Mouse (Mus musculus): ENCODE measurements around the gene Selenoi. TPM values are rescaled to one million over a fixed set of nuclear protein-coding genes. Genes with fewer than 3 reads are reported as not detected.
"Not testable (repeated sequence)": the region's sequence is repeated elsewhere in the genome, so short reads cannot be mapped to it uniquely, and the experiment has no call there.

Gene Selenoi
- total RNA-seq (2014; fragmentation: Nextera tagmentation): 22.7 and 38.5 TPM in 2 replicates
- total RNA-seq (2017): 48.1 and 61.2 TPM in 2 replicates

DNA sequence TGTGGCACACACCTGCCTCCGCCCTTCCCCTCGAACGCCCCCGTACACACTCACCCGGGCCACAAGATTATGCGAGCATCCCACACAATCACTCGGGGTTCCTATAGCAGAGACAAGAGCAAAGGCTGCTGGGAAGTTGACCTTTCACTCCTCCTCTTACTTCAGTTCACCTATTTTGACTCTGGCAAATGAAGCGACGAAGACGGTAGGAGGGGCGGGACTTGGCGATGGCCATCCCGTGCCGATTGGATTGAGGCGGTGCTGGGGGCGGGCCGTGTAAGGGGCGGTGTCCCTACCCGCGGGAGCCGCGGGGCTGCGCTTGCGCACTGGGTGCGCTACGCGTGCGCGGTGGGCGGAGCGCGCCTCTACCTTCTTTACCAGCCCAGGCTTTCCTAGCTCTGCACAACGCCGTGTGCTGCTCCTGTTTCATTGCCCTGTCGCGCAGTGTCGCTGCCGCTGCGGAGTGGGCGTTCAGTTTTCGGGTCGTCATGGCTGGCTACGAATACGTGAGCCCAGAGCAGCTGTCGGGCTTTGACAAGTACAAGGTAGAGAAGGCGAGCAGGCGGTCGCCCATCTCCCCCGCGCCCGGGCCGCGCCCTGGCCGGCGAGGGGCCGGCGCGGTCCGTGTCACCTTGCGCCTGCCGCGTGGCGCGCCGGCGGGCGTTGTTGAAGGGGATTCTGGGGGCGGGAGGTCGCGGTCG lies at the start of gene Selenoi:
Gene Selenoi, plus strand, starts transcription at position 311 of the 701 bp plus-strand sequence.
- ATAC-seq (replicated peaks; ENCODE audit: poor library complexity, severe bottlenecking): peak; percentile 95

DNA sequence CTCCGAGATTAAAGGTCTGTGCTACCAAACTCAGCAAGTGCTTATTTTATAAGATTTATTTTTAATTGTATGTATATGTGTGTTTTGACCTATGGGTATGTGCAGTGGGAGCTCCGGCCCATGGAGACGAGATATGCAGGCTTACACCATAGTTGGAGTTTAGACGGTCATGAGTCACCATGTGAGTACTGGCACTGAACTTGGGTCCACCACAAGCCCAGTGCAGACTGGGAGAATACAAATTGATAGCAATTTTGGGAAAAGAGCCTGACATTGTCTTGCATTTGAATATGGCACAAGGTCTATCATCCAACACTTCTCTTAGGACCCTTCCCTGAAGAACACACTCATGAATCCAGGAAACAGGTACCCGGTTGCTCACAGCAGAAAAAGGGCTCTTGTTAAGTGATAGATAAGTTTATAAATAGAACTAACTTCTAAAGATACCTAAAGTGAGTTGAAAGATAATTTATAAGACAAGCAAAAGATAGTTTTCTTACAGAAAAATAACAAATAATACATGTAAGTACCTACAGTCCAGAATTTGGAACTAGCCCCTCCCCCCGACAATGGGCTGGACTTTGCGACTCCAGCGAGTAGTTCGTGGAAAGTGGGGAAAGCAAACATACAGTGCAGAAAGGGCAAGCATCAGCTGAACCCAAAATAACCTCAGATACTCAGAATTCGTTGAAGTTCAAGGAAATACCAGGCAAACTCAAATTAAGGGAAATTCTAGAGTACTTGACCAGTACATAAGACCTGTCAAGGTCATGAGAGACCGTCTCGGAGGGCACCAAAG lies 44.5 kb upstream of the Selenoi start:
- no peak for ATAC-seq (replicated peaks; ENCODE audit: poor library complexity, severe bottlenecking)

DNA sequence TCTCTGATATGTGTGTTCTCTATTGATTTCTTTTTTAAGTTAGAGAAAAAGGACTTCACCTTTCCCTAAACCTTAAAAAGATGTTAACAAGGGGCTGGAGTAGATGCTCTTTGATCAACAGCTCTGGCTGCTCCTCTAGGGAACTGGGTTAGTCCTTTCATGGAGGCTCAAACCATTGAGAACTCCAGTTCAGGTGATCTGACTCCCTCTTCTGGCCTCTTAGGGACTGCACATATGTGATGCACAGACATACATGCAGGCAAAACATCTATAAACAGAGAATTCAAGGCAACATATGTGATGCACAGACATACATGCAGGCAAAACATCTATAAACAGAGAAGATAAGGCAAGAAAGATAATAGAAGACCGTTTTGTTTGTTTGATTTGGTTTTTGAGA lies 39.9 kb upstream of the Selenoi start:
- ATAC-seq (replicated peaks; ENCODE audit: poor library complexity, severe bottlenecking): no peak

DNA sequence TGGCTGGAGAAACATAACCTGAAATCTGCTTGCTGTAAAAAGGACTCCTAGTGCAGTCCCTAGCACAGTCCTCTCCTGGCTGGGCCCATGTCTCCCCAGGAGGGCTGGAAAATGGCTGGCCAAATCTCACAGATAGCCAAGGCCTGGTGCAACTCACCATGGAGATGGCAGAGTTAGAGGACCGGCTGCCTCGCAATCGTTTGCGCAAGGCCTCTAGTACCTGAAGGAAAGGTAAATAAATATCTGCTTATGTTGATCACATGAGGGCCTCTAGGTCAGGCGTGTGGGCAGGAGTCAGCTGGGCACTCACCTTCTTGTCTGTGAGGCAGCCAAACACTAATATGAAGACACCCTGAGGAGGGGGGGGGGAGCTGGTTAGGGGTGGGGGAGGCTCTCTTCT lies 37.0 kb upstream of the Selenoi start:
- no peak for ATAC-seq (replicated peaks; ENCODE audit: poor library complexity, severe bottlenecking)

DNA sequence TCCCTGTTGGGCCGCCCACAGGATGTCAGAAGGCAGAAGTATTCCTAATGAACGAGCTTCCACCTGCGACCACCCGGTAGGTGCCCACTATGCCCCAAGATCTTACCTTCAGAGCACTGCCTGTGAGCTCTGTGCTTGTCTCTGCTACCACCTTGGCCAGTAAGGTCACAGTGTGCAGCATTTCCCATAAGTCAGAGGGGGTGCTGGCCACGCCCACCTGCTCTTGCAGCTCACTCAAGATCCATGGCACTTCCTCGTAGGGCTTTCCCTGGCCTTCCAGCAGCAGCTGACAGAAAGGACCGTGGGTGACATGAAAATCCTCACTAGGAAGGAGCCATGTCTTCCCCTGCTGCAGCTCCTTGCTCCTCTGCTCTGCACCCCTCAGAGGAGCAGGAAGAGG lies 34.1 kb upstream of the Selenoi start:
- ATAC-seq (replicated peaks; ENCODE audit: poor library complexity, severe bottlenecking): peak; percentile 63

DNA sequence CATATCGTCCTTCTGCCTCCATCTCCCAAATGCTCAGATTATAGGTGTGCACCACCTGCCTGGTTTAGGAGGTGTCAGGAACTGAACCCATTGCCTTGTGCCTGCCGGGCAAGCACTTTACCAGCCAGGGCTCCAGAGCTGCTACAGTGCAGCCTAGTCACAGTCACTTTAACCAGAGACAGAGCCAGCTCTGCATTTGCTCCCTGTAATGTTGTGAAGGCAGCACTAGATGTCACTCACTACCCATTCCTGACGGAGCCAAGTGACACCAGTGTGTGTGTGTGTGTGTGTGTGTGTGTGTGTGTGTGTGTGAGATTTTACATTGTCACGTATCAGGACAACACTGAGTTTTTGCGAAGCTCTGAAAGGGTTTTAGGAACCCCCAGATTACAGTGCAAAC lies 30.9 kb upstream of the Selenoi start:
- ATAC-seq (replicated peaks; ENCODE audit: poor library complexity, severe bottlenecking): peak; percentile 36; the same call in 1 of the 2 replicates

DNA sequence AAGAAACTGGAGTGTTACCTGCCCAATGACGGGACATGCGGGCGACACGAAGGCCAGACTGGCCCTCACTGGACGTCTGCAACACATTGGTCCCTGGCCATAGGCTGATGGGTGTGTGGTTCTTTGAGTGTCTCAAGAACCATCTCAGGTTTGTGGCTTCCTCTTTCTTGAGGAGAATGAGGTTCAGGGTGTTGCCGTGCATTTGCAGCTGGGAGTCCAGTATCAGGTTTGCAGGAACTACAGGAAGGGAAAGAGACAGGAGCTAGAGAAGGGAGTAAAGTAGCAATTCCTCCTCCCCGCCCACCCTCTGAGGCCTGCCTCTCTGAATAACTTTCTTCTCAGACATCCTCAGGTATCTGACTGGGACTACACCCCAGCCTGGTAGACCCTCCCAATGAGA lies 30.2 kb upstream of the Selenoi start:
- peak; percentile 38; the same call in 1 of the 2 replicates for ATAC-seq (replicated peaks; ENCODE audit: poor library complexity, severe bottlenecking)

DNA sequence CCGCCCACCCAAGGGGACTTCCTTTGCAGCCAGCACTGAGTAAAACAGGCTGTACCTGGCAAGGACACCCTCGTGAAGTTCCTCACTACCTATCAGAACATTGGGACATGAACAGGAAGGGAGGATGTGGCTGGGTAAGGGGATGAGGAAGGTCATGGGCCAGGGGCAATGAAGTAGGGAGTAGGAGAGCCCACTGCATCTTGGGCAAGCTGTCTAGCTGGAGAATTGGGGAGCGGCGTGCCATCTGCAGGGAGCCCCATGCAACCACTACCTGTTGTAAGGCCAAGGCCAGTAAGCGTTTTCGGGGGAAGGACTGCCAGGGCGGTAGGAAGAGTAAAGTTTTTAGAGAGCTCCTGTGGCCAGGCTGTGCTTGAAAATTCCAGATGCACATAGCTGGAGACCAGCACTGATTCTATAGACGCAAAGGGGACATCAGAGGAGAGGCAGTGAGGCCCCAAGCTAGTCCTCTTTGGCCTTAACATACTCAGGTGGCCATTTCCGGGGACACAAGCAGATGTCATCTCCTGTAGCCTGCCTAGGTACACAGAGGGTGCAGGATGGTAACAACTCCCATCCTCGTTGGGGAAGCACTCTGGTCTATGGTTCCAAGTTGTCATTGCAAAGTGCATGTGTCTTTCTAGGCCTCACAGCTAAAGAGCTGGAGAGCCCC lies 29.0 kb upstream of the Selenoi start:
- ATAC-seq (replicated peaks; ENCODE audit: poor library complexity, severe bottlenecking): no peak

DNA sequence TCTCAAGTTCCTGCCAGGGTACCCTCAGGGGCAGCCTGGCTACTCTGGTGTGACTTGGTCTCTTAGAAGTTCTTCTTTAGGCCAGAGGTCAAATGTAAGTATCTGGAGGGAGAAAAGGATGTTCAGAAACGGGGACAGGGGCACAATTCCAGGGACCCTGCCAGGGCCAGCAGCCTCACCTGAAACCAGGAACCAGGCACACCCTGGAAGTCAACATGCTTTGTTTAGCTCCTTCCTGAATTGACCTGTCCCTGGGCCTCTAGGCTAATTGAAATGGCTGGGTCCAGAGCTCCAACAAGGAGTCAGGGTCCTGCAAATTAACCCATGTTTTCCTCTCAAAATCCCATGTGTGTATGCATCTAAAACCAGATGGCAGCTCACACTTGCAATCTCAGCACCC lies 27.9 kb upstream of the Selenoi start:
- no peak for ATAC-seq (replicated peaks; ENCODE audit: poor library complexity, severe bottlenecking)

DNA sequence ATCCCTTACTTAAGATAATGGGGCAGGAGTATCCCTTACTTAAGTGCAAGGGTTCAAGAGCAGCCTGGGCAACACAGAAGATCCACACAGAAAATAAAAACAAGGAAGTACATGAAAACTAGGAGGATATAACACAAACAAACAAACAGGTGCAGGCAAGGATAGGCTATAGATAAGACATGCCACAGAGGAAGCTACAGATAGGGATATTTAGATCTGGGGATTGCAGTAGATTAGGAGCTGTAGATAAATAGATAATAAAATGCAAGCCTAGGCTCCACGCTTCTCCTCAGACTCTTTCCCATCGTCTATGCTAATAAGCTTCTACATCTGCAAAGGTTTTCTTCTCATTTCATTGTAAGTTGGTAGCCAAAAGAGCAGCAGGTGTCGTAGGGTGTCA lies 27.3 kb upstream of the Selenoi start:
- no peak for ATAC-seq (replicated peaks; ENCODE audit: poor library complexity, severe bottlenecking)

DNA sequence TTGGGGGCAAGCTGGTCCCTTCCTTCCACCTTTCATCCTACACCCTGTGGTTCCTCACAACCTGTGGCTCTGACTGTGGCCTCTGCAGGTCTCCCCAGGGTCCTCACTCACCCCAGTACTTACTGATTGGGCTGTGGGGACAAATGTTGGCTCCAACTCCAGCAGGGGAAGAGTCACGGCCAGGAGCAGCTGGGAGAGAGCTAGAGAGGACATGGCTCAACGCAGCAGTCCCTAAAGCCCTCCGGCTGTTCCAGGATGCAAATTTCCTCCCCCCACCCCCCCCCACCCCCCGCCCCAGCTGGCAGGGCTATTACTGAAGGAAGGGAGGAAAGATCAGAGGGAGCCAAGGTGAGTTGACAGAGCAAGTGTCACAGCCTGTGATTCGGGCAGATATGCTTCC lies 26.9 kb upstream of the Selenoi start, which contains the start of gene Adgrf3:
Gene Adgrf3, minus strand, starts transcription at position 230 of the 400 bp plus-strand sequence.
- no peak for ATAC-seq (replicated peaks; ENCODE audit: poor library complexity, severe bottlenecking)

DNA sequence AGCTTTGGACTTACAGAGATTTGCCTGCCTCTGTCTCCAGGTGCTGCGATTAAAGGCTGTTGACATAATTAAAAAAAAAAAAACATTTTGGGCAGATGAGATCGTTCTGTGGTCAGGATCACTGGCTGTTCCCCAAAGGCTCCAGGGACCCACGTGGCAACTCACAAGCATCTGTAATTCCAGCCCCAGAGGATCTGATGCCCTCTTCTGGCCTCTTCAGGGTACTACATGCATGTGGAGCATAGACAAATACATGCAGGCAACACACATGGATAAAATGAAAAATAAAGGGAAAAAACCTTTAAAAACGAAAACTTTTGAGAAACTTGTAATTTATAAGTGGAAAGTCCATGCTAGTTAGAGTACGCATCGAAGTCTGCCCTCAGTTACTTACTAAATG lies 25.1 kb upstream of the Selenoi start:
- peak; percentile 85 for ATAC-seq (replicated peaks; ENCODE audit: poor library complexity, severe bottlenecking)

DNA sequence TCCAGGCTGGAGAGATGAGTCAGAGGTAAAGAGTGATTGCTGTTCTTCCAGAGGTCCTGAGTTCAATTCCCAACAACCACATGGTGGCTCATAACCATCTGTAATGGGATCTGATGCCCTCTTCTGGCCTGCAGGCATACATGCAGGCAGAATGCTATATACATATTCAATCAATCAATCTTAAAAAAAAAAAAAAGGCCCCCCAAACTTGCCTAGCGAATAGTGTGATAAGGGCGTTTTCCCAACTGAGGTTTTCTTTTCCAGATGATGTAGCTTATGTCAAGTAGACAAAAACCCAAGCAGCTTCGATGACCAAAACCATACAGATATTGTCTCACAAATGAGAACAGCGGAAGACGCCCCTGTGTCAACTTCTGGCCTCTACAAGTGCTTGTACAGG lies 21.6 kb upstream of the Selenoi start:
- not testable (repeated sequence) for ATAC-seq (replicated peaks; ENCODE audit: poor library complexity, severe bottlenecking)

DNA sequence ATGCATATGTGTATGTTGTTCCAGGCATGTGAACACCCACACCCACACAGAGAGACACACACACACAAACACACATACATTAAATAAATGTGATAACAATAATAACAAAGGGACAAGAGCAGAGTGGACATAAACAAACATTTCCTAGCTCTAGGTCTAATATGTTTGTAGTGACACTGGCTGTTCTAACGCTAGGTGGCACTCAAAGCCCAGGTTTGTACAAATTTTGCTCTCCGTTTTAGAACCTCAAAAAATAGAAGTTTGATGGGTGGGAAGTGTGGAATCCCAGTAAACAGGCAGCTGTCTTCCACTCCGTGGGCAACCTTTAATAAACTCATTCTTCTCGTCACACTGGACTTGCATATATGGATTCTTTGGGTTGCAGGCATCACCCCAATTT lies 17.5 kb upstream of the Selenoi start:
- peak; percentile 52 for ATAC-seq (replicated peaks; ENCODE audit: poor library complexity, severe bottlenecking)

DNA sequence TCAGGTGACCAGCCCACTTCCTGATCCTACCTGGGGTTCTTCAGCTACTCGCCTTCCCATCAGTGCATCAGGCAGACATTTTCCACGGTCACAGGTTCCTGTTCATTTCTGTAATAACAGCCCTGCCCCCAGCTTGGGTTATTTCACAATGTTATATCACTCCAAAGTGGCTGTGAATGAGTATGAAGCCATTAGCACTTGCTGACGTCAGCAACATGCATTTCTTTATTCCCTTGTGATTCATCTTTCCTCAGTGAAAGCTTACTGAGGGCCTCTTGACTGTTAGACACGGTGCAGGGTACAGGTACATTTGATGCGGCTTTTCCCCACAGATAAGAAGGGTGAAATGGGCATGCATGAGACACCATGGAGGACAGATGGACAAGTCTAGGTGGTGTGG lies 16.4 kb upstream of the Selenoi start:
- ATAC-seq (replicated peaks; ENCODE audit: poor library complexity, severe bottlenecking): peak; percentile 69

DNA sequence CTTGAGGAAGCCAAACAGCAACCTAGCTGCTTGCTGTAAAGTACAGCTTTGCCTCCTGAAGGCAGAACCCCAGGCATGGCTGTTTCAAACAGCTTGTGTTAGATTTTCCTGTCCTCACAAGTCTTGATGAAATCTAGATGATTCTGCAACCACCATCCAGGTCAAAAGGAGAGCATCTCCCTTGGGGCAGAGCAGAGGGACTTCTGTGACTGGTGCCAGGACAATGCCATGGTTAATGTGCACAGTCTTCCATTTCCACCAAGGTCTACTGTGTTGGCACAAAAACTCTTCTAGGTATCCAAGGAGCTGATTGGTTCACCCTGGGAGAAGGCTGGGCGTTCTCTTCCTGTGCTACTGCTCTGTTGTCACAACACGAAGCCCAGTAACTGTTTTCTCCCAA lies 12.7 kb upstream of the Selenoi start:
- no peak for ATAC-seq (replicated peaks; ENCODE audit: poor library complexity, severe bottlenecking)

DNA sequence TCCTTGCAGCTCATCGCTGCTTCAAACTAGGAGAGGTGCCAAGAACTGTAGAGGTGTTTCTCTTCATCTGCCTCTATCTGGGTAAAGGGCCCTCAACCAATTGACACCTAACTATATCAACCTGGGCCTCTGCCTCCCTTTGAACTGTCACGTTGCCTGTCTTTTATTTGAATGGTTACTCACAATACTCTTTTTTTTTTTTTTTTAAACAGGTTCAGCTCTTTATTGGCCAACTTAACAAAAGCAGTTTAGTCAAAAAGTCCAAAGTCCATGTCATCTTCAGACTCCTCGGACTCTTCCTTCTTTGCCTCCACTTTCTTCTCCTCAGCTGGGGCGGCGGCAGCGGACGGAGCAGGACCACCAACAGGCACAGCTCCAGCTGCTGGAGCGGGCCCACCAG lies 11.7 kb upstream of the Selenoi start:
- no peak for ATAC-seq (replicated peaks; ENCODE audit: poor library complexity, severe bottlenecking)

DNA sequence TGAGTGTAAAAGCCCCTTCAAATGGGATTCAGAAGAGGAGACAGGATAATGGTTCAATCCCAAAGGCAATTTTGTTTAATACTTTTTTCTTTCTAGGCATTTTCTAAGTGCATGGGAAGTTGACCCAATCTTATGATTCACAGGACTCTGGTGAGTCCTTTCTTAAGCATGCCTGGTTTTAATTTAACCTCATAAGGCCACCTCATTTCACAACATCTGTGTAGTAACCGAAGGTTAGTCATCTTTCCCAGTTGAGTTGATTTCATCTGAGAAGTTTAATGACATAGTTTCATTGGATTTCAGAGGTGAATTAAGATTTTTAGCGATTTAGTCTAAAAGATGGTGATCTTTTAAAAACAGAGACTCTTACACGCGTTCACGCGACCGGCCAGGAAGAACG lies 9.7 kb upstream of the Selenoi start:
- no peak for ATAC-seq (replicated peaks; ENCODE audit: poor library complexity, severe bottlenecking)

DNA sequence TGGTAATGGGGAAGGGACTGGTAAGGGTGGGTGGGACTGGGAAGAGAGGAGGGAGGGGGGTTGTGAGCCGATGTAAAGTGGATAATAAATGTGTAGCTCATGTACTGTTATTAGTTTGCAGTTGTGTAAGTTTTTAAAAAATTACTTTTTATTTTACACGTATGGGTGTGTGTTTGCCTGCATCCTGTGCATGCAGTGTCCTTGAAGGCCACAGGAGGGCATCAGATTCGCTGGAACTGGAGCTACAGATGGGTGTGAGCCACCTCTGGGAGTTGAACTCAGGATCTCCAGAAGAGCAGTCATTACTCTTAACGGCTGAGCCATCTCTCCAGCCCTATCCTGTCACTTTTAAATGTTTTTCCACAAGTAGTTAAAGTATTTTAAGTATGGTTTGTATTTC lies 1.5 kb upstream of the Selenoi start:
- no peak for ATAC-seq (replicated peaks; ENCODE audit: poor library complexity, severe bottlenecking)

DNA sequence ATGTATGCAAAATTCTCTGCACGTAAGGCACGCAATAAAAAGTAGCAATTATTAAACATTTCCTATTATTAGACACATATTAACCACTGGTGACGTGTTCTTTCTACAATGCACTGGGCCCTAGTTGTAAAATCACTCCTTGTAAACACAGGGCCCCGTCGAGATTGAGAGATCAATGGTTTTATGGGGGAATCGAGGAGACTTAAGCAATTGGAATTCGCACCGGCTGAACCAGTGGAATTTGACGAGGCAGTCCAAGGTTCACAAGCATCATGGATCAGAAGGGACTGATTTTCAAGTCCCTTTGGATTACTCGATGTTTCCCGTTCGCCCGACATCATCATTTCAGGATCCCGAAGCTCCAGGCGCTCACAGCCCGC lies 500 bp upstream of the Selenoi start:
- ATAC-seq (replicated peaks; ENCODE audit: poor library complexity, severe bottlenecking): no peak

DNA sequence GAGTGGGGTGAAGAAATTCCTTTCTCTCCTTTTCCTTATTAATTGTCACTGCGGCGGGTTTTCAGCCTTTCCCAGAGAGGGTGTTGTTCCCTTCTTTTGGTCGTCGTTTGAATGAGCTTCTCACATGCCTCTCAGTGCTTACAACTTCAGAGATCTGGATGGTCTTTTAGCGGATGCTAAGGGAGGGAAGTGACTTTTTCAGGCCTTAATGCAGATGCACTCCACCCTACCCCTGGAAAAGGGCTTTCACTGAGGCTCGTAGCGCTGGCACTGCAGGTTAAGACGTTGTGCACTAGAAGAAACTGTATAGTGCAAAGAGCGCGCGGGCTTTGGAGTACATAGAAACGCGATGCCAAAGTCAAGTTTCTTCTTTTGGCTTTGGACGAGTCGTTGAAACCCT lies 661 bp downstream of the Selenoi start:
- ATAC-seq (replicated peaks; ENCODE audit: poor library complexity, severe bottlenecking): no peak

Data from granulocyte monocyte progenitor cell, adult 5-6 weeks (primary cell).